Mouse (Mus musculus) lung, adult 2 months (tissue): ENCODE results near the gene Dffa. TPM values are rescaled to one million over a fixed set of nuclear protein-coding genes. Genes with fewer than 3 reads are reported as not detected.

ENCODE experiments used
- DNase-seq: peaks from one replicate; pipeline ENCODE4 v3.0.0; 2022
- H3K4me1 ChIP-seq: fragments of 200-500 bp; 2 replicates; pipeline ENCODE4 v1.6.1; 2011; ENCODE audit warnings: low read length; ENCODE audit not compliant: control insufficient read depth, insufficient read depth
- H3K4me3 ChIP-seq: fragments of 200-500 bp; replicated peaks from 2 replicates; pipeline ENCODE3; 2011; ENCODE audit warnings: low read depth, mild to moderate bottlenecking, control low read depth, low read length; ENCODE audit errors: extremely low read depth
- CTCF ChIP-seq: fragments of 200-500 bp; IDR thresholded peaks from 2 replicates; pipeline ENCODE4 v1.5.1; 2011; ENCODE audit warnings: mild to moderate bottlenecking, low read length, control low read depth; ENCODE audit not compliant: insufficient read depth
- POLR2A ChIP-seq: fragments of 200-500 bp; IDR thresholded peaks from 2 replicates; pipeline ENCODE4 v1.6.1; 2011; ENCODE audit warnings: low read depth, mild to moderate bottlenecking, control low read depth, low read length, borderline replicate concordance; ENCODE audit errors: extremely low read depth
- WGBS: fragments of 180-500 bp; shearing (Covaris S2); methylation state at CpG from one replicate; pipeline ENCODE4 v1.1.7; 2018; 5-methylcytosine and 5-hydroxymethylcytosine counted together
- polyA plus RNA-seq: library from polyadenylated mRNA; depleted of rRNA; stranded (reverse); fragments of >200 nt; gene quantifications from 2 replicates; pipeline ENCODE4 v1.2.3, GENCODE M21; 2012

Dffa gene
- polyA plus RNA-seq, 1 experiment, result 19.4 TPM

DNA sequence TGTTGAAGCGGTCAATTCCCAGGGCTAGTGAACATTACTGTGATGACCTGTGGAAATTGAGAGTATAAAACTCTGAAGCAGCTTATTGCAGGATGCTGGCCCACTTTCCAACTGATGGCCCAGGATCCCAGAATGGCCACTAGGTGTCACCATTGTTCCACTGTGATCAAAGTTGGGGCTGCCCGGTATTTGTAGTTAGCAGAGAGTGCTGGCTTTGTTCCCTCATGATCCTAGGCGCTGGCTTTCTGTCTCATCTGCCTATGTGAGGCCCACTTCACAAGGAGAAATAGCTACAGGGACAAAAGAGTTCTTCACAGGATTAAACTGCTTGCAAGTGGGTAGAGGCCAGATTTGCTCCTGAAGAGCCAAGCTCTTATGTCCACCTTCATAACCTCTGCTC is 40.5 kb downstream of the Dffa start:
- Histone ChIP-seq H3K4me1 (no peaks in the 10 kb centered on the region), H3K4me3 (no peak overlapping the region)
- 4% methylated on average over 3 of the region's 3 CpGs for WGBS
- DNase-seq, result peak; percentile 74
- TF ChIP-seq POLR2A (no peak), CTCF (peak; percentile 85)

GRCm38 (mm10) chr4:149145151-149145550 is 41.2 kb downstream of the Dffa start:
- TF ChIP-seq CTCF (no peak), POLR2A (no peak)
- WGBS, result 83% methylated on average over 4 of the region's 4 CpGs
- DNase-seq, result no peak
- Histone ChIP-seq H3K4me3 (no peak overlapping the region), H3K4me1 (no peaks in the 10 kb centered on the region)

DNA sequence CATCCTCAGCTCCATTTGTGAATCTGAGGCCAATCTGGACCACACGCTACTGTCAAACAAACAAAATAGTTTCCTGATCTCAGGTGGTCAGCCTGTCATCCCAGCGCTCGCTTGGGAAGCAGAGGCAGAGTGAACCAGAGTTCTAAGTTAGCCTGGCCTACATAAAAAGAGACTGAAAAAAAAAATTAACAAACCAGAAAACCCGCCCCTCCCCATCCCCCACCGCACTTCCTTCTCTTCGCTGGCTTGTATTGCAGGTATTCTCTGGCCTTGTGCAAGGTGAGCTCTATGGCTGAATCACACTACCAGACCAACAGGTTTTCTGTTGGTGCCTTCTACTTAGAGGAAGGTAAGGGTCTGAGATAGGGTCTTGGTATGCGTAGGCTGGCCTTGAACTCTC is 43.6 kb downstream of the Dffa start:
- Histone ChIP-seq H3K4me3 (no peak overlapping the region), H3K4me1 (no peaks in the 10 kb centered on the region)
- DNase-seq, result no peak
- 64% methylated on average over 7 of the region's 7 CpGs for WGBS
- no peak for TF ChIP-seq POLR2A
- TF ChIP-seq CTCF, result no peak

- DNase-seq, result no peak
- H3K4me1 ChIP-seq, result no peaks in the 10 kb centered on the region
- 73% methylated on average over 4 of the region's 4 CpGs for WGBS
- TF ChIP-seq CTCF, result no peak
- TF ChIP-seq POLR2A, result no peak
- no peak overlapping the region for H3K4me3 ChIP-seq
These were observed 44.1 kb downstream of the Dffa start for GRCm38 (mm10) chr4:149148084-149148483.

- Histone ChIP-seq H3K4me1 (no peaks in the 10 kb centered on the region), H3K4me3 (no peak overlapping the region)
- TF ChIP-seq CTCF (no peak), POLR2A (no peak)
- 74% methylated on average over 9 of the region's 9 CpGs for WGBS
- no peak for DNase-seq
These were observed 45.2 kb downstream of the Dffa start for GRCm38 (mm10) chr4:149149196-149149595.

- 57% methylated on average over 7 of the region's 7 CpGs for WGBS
- Histone ChIP-seq H3K4me3 (no peak overlapping the region), H3K4me1 (no peaks in the 10 kb centered on the region)
- DNase-seq, result no peak
- TF ChIP-seq CTCF (no peak), POLR2A (no peak)
These were observed 45.7 kb downstream of the Dffa start for GRCm38 (mm10) chr4:149149611-149150010.

DNA sequence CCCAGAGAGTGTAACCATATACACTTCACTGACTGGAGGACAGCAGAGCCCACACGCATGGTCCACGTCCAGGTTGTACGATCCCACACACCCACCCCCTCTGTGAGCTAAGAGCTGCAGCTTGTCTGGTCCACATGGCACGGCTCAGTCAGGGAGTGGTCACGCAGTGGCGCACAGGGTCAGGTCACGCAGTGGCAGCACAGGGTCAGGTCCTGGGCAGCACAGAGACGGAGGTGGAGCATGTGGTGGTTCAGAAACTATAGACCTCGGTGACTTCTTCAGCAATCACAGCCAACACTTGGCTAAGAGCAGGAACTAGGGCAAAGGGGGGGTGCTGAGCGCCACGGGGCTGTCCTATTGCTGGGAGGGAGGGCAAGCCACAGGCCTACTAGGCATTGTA is 46.3 kb downstream of the Dffa start:
- DNase-seq, result no peak
- 73% methylated on average over 11 of the region's 11 CpGs for whole genome bisulfite sequencing
- Histone ChIP-seq H3K4me3 (no peak overlapping the region), H3K4me1 (no peaks in the 10 kb centered on the region)
- TF ChIP-seq POLR2A, result no peak
- TF ChIP-seq CTCF, result no peak

GRCm38 (mm10) chr4:149150721-149151120 is 46.8 kb downstream of the Dffa start:
- no peaks in the 10 kb centered on the region for H3K4me1 ChIP-seq
- TF ChIP-seq CTCF (no peak), POLR2A (no peak)
- WGBS, result 89% methylated on average over 11 of the region's 11 CpGs
- no peak overlapping the region for H3K4me3 ChIP-seq
- no peak for DNase-seq

- WGBS, result over 99% methylated on average over 7 of the region's 7 CpGs
- no peak for DNase-seq
- TF ChIP-seq CTCF (no peak), POLR2A (no peak)
- no peak overlapping the region for H3K4me3 ChIP-seq
- H3K4me1 ChIP-seq, result no peaks in the 10 kb centered on the region
These were observed 50.9 kb downstream of the Dffa start for GRCm38 (mm10) chr4:149154859-149155258.

GRCm38 (mm10) chr4:149155711-149156110 is 51.8 kb downstream of the Dffa start:
- 76% methylated on average over 6 of the region's 6 CpGs for WGBS
- Histone ChIP-seq H3K4me1 (no peaks in the 10 kb centered on the region), H3K4me3 (no peak overlapping the region)
- DNase-seq, result no peak
- TF ChIP-seq CTCF, result no peak
- TF ChIP-seq POLR2A, result no peak

GRCm38 (mm10) chr4:149157415-149157973 is 53.5 kb downstream of the Dffa start:
- DNase-seq, result no peak
- Histone ChIP-seq H3K4me1 (no peaks in the 10 kb centered on the region), H3K4me3 (no peak overlapping the region)
- TF ChIP-seq CTCF (no peak), POLR2A (no peak)
- 88% methylated on average over 8 of the region's 8 CpGs for WGBS
